Mouse (Mus musculus) forebrain, embryonic 11.5 days (tissue): ENCODE measurements at regions not wholly inside any gene's neighbourhood (a gene's known extent, or its start where the extent isn't known, plus 50 kb on each side); places are given as distances from the start of the nearest gene placed in this dataset.

Source experiments
- ATAC-seq: fragments of 200-750 bp; cut with Nextera tagmentation; replicated peaks from 2 replicates; pipeline ENCODE4 v1.8.0; 2017; ENCODE audit warnings: moderate TSS enrichment; ENCODE audit not compliant: low FRiP score
- DNase-seq: peaks from one replicate; pipeline ENCODE4 v3.0.0-alpha.2; 2017; ENCODE audit warnings: low spot score
- H3K27ac ChIP-seq: fragments of 300-500 bp; sonication (generic); 2 replicates; pipeline ENCODE4 v1.5.1; 2014; ENCODE audit warnings: low read depth, low read length
- H3K27me3 ChIP-seq: fragments of 300-500 bp; sonication (generic); 2 replicates; pipeline ENCODE4 v1.6.1; 2014; ENCODE audit warnings: mild to moderate bottlenecking, low read length, mixed read lengths; ENCODE audit not compliant: control insufficient read depth, insufficient read depth
- H3K36me3 ChIP-seq: fragments of 300-500 bp; sonication (generic); 2 replicates; pipeline ENCODE4 v1.6.1; 2014; ENCODE audit warnings: mild to moderate bottlenecking, low read length, moderate library complexity, mixed read lengths; ENCODE audit not compliant: control insufficient read depth, insufficient read depth
- H3K4me1 ChIP-seq: fragments of 300-500 bp; sonication (generic); replicated peaks from 2 replicates; pipeline ENCODE4 v1.6.1; 2014; ENCODE audit warnings: low read length, mixed read lengths; ENCODE audit not compliant: control insufficient read depth, insufficient read depth
- H3K4me2 ChIP-seq: fragments of 300-500 bp; sonication (generic); 2 replicates; pipeline ENCODE4 v1.6.1; 2014; ENCODE audit warnings: low read depth, mild to moderate bottlenecking, low read length, moderate library complexity, mixed read lengths; ENCODE audit not compliant: severe bottlenecking
- H3K4me3 ChIP-seq: fragments of 300-500 bp; sonication (generic); 2 replicates; pipeline ENCODE4 v1.5.1; 2014; ENCODE audit warnings: low read depth, low read length
- H3K9ac ChIP-seq: fragments of 300-500 bp; sonication (generic); 2 replicates; pipeline ENCODE4 v1.6.1; 2014; ENCODE audit warnings: low read length
- H3K9me3 ChIP-seq: fragments of 300-500 bp; sonication (generic); 2 replicates; pipeline ENCODE4 v1.6.1; 2016; ENCODE audit warnings: low read length, mixed read lengths; ENCODE audit not compliant: control insufficient read depth
- WGBS: fragments of 180-500 bp; shearing (Covaris S2); extraction: QIAGEN DNeasy Blood & Tissue Kit; methylation state at CpG from one replicate; pipeline ENCODE4 v1.1.7; 2014; 5-methylcytosine and 5-hydroxymethylcytosine counted together

DNA sequence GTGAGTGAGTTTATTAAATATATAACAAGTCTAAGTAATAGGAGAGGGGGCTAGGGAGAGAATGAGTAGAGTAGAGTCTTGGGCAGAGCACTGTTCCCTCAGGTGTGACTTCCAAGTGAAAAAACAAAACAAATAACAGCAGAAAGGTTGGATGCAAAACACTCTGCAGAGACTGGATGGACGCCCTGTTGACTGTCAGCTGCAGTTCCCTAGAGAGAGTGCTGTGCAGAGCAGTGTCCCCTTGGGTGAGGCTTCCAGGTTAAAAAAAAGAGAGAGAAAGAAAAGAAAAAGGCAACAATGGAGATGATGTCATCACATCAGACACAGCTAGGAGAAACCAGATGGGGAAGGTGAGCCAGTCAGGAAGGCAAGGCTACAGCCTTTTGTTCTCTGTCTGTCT, 137.6 kb upstream of the Hmgn3 start:
- DNase-seq (no peak), ATAC-seq (no peak)
- 54% methylated on average over 1 of the region's 1 CpGs for WGBS
- Histone ChIP-seq H3K36me3 (no peaks in the 10 kb centered on the region), H3K27me3 (no peaks in the 10 kb centered on the region), H3K4me2 (no peak overlapping the region), H3K9ac (no peak overlapping the region), H3K27ac (no peak overlapping the region), H3K9me3 (no peaks in the 10 kb centered on the region), H3K4me1 (no peaks in the 10 kb centered on the region), H3K4me3 (no peak overlapping the region)

DNA sequence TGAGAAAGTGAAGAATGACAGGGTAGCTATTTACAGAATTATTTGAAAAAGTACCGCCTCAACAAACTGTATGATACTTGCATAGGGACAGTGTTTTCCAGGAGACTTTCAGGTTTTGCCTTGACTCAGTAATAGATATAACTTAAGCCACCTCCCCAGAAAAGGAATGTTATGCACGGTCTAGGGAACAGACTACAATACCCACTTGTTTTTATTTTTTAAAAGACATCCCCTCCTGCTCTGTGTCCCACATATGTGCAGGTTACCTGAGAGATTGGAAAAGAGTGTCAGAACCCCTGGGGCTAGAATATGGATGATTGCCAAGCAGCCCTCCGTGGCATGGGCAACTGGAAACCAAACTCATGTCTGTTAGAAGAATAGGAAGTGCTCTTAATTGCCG, 137.2 kb upstream of the Hmgn3 start:
- Histone ChIP-seq H3K27me3 (no peaks in the 10 kb centered on the region), H3K4me3 (no peak overlapping the region), H3K36me3 (no peaks in the 10 kb centered on the region), H3K27ac (no peak overlapping the region), H3K9me3 (no peaks in the 10 kb centered on the region), H3K4me1 (no peaks in the 10 kb centered on the region), H3K4me2 (no peak overlapping the region), H3K9ac (no peak overlapping the region)
- DNase-seq, result no peak
- WGBS, result 75% methylated on average over 4 of the region's 4 CpGs
- ATAC-seq, result no peak

DNA sequence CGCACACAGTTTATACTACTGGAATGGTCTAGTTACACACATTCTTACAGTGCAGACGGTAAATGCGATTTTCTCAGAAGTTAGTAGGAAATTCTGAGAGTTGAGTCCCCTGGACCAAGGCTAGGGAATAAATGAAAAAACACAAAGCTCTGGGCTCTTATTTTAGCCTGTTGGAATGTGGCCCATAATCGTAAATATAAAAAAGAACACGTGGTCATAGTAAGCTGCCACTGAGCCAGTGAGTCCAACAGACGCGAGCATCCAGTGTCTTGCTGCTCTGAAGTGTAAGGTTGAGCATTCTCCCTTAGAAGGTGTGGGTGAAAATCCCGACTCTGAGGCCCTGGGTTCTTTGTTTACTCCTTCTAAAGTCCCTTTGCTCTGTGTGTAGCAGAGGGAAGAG, 136.8 kb upstream of the Hmgn3 start:
- H3K27me3 ChIP-seq, result no peaks in the 10 kb centered on the region

DNA sequence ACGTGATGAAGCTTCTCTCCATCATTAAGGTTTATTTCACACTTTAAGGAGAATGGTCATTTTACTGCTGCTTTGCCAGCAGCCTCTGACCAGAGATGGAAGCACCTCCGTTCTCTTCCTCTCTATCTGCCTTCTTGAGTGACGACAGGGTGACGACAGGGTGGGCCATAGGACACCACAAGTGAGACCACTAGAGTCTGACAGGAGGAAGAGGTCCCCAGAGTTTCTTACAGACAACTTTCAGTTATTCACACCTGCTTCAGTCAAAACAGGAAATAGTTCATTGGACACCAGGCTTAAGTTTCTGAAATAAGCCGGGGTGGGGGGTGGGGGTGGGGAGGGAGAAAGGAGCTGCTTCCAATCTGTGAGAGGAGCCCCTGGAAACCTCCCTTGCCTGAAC, 131.3 kb upstream of the Hmgn3 start:
- no peak overlapping the region for H3K27ac ChIP-seq
- H3K9ac ChIP-seq, result no peak overlapping the region
- no peaks in the 10 kb centered on the region for H3K9me3 ChIP-seq
- no peaks in the 10 kb centered on the region for H3K4me1 ChIP-seq
- no peak for ATAC-seq
- H3K36me3 ChIP-seq, result no peaks in the 10 kb centered on the region
- H3K4me2 ChIP-seq, result no peak overlapping the region
- H3K4me3 ChIP-seq, result no peak overlapping the region
- H3K27me3 ChIP-seq, result no peaks in the 10 kb centered on the region
- DNase-seq, result no peak
- WGBS, result 81% methylated on average over 5 of the region's 5 CpGs

More for the DNA sequence above, 136.8 kb upstream of the Hmgn3 start:
- ATAC-seq (no peak), DNase-seq (no peak)
- no peaks in the 10 kb centered on the region for H3K9me3 ChIP-seq
- H3K4me2 ChIP-seq, result no peak overlapping the region
- no peaks in the 10 kb centered on the region for H3K4me1 ChIP-seq
- H3K27ac ChIP-seq, result no peak overlapping the region
- no peak overlapping the region for H3K4me3 ChIP-seq
- no peak overlapping the region for H3K9ac ChIP-seq
- H3K36me3 ChIP-seq, result no peaks in the 10 kb centered on the region
- WGBS, result 83% methylated on average over 8 of the region's 8 CpGs

DNA sequence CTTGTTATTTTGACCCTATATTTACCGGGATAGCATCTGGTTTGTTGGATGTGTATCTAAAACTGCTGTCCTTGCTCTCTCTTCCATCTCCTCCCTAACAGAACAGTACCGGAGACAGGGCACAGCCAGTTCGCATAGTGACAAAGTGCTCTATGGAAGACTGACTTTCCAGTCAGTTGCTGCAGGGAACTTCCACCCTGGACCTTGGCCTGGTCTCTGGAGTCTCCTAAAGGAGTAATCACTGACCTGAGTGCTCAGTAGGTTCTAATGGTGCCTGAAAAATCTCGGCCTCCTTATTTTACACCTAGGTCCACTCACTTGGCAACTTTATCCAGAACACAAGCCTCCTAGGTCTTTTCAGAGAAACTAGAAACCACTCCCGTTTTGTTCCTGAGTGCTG, 130.9 kb upstream of the Hmgn3 start:
- Histone ChIP-seq H3K4me3 (no peak overlapping the region), H3K36me3 (no peaks in the 10 kb centered on the region), H3K4me1 (no peaks in the 10 kb centered on the region), H3K4me2 (no peak overlapping the region), H3K9ac (no peak overlapping the region), H3K9me3 (no peaks in the 10 kb centered on the region), H3K27me3 (no peaks in the 10 kb centered on the region), H3K27ac (no peak overlapping the region)
- no peak for DNase-seq
- ATAC-seq, result no peak
- WGBS, result 89% methylated on average over 5 of the region's 5 CpGs

DNA sequence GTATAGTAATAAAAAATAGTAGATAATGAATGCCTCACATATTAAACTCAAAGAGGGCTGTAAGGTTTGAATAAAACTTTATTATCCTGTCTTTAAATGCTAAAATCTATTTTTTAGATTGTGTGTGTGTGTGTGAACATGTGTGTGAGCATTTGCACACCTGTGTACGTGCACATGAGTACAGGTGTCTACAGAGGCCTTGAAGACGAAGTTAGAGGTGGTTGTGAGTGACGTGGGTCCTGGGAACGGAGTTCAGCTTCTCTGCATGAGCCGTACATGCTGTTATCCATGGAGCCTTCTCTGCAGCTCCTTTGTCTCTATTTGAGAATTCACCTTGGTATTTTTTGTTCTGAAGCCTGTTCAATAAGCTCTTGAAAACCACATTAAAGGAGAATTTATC, 129.8 kb upstream of the Hmgn3 start:
- Histone ChIP-seq H3K4me2 (no peak overlapping the region), H3K9ac (no peak overlapping the region), H3K36me3 (no peaks in the 10 kb centered on the region), H3K27ac (no peak overlapping the region), H3K4me3 (no peak overlapping the region), H3K4me1 (no peaks in the 10 kb centered on the region), H3K9me3 (no peaks in the 10 kb centered on the region), H3K27me3 (no peaks in the 10 kb centered on the region)
- ATAC-seq, result no peak
- no peak for DNase-seq
- 90% methylated on average over 5 of the region's 5 CpGs for WGBS

DNA sequence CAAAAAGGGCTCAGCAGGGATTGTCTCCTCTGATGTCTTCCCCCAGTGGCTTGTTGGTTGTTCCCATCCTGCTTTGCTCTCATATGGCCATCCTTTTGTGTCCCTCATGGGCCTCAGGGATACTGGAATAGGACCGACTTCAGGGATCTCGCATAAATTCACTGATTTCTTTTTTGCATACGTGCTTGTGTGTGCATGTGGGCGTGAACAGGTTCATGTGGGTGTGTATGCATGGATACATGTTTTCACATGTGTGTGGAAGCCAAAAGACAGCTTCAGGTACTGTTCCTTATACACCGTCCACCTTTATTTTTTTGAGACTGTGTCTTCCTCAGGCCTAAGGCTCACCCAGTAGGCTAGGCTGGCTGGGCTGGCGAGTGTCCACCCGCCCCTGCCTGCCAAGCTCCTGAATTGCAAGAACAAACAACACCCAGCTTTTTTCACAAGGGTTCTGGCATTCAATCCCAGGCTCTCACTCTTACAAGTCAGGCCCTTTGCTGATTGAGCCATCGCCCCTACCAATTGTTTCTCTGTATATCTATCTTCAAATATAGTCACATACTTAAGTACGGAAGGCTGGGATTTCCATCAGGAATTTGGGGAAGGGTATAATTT, 127.0 kb upstream of the Hmgn3 start:
- no peak overlapping the region for H3K9ac ChIP-seq
- no peak for ATAC-seq
- H3K27me3 ChIP-seq, result no peaks in the 10 kb centered on the region
- no peak overlapping the region for H3K4me3 ChIP-seq
- H3K9me3 ChIP-seq, result no peaks in the 10 kb centered on the region
- H3K36me3 ChIP-seq, result no peaks in the 10 kb centered on the region
- H3K27ac ChIP-seq, result no peak overlapping the region
- DNase-seq, result no peak
- H3K4me2 ChIP-seq, result no peak overlapping the region
- WGBS, result 89% methylated on average over 9 of the region's 9 CpGs
- no peaks in the 10 kb centered on the region for H3K4me1 ChIP-seq

DNA sequence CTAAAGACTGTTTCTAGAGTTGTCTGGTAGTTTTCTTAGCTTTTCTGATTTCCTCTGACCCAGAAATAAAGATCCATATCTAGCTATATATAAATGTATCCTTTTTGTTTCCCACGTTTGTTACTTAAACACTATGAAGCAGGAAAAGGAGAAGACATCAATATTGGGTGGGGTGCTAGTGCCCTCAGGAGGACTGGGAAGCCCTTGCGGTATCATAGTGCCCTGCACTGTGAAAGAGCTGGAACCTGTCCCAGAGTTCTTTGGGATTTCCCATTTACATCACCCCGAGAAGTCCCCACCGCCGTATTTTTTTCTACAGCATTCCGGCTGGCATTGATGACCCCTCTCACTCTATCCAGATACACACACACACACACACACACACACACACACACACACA, 119.3 kb upstream of the Hmgn3 start:
- no peak overlapping the region for H3K4me2 ChIP-seq
- WGBS, result 82% methylated on average over 6 of the region's 6 CpGs
- no peak for ATAC-seq

DNA sequence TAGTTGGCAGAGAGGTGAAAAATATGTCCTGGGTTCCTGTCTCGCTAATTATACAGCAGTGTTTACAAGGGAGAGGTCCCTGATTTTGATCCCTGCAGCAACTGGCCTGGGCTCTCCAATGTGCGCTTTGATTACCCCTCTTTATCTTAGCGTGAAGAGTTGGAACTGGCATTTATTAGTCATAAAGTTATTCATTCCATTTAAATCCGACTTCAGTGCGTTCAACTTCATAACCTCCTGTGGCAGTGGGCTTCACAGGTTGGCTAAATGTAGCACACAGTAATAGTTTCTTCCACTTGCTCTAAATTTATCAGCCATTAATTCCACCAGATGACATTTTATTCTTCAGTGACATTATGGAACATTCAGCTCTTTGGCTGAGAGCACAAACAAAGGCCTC, 113.0 kb upstream of the Hmgn3 start:
- no peaks in the 10 kb centered on the region for H3K4me1 ChIP-seq
- H3K4me3 ChIP-seq, result no peak overlapping the region
- H3K36me3 ChIP-seq, result no peaks in the 10 kb centered on the region
- H3K4me2 ChIP-seq, result no peak overlapping the region
- H3K9ac ChIP-seq, result no peak overlapping the region
- no peak for ATAC-seq
- H3K9me3 ChIP-seq, result no peaks in the 10 kb centered on the region
- no peaks in the 10 kb centered on the region for H3K27me3 ChIP-seq
- no peak overlapping the region for H3K27ac ChIP-seq
- no peak for DNase-seq
- 82% methylated on average over 5 of the region's 5 CpGs for WGBS

More for the DNA sequence above, 119.3 kb upstream of the Hmgn3 start:
- Histone ChIP-seq H3K4me3 (no peak overlapping the region), H3K4me1 (no peaks in the 10 kb centered on the region), H3K9ac (no peak overlapping the region), H3K27me3 (no peaks in the 10 kb centered on the region), H3K36me3 (no peaks in the 10 kb centered on the region), H3K9me3 (no peaks in the 10 kb centered on the region), H3K27ac (no peak overlapping the region)
- no peak for DNase-seq
